Mouse (Mus musculus) macrophage (primary cell): ENCODE results near the gene Bak1. TPM values are rescaled to one million over a fixed set of nuclear protein-coding genes. Genes with fewer than 3 reads are reported as not detected.

Experiments
- H3K27ac ChIP-seq: fragments of 350-480 bp; formaldehyde crosslinking; 2 replicates; pipeline ENCODE4 v1.9.0; 2021
- H3K36me3 ChIP-seq: fragments of 350-480 bp; formaldehyde crosslinking; 2 replicates; pipeline ENCODE4 v1.9.0; 2021; ENCODE audit errors: inconsistent target
- H3K4me3 ChIP-seq: fragments of 350-480 bp; formaldehyde crosslinking; 2 replicates; pipeline ENCODE4 v1.9.0; 2021; ENCODE audit errors: inconsistent target
- H3K79me2 ChIP-seq: fragments of 350-480 bp; formaldehyde crosslinking; 2 replicates; pipeline ENCODE4 v1.9.0; 2021; ENCODE audit errors: inconsistent target
- WGBS: methylation state at CpG from one replicate; pipeline ENCODE4 v1.1.7; 2026; ENCODE audit warnings: inconsistent platforms; ENCODE audit not compliant: missing documents; 5-methylcytosine and 5-hydroxymethylcytosine counted together
- polyA plus RNA-seq: library from polyadenylated mRNA; stranded (reverse); fragments of 250-400 nt; gene quantifications from 3 replicates; pipeline ENCODE4 v1.2.4, GENCODE M21; 2018; ENCODE audit warnings: inconsistent platforms

The Bak1 gene
- polyA plus RNA-seq, 1 experiment from 2014 or later = 180 TPM

- Histone ChIP-seq H3K36me3 (peaks cover 47% of the 10 kb centered on the region), H3K27ac (no peak overlapping the region)
- 94% methylated on average over 9 of the region's 9 CpGs for WGBS
These were observed 7.1 kb downstream of the Bak1 start for GRCm38 (mm10) chr17:27021736-27022135.

GRCm38 (mm10) chr17:27021076-27021475 is 7.7 kb downstream of the Bak1 start:
- 90% methylated on average over 12 of the region's 14 CpGs for whole genome bisulfite sequencing
- peaks cover 47% of the 10 kb centered on the region for H3K36me3 ChIP-seq
- no peak overlapping the region for H3K27ac ChIP-seq
- no peak overlapping the region for H3K4me3 ChIP-seq
- H3K79me2 ChIP-seq = peaks cover 25% of the 10 kb centered on the region

More at GRCm38 (mm10) chr17:27021736-27022135, 7.1 kb downstream of the Bak1 start:
- Histone ChIP-seq H3K4me3 (no peak overlapping the region), H3K79me2 (peaks cover 31% of the 10 kb centered on the region)

GRCm38 (mm10) chr17:27018555-27019196 is 10.1 kb downstream of the Bak1 start:
- H3K79me2 ChIP-seq = peaks cover 4% of the 10 kb centered on the region
- peak overlapping the region; percentile 32; the same call in 1 of the 2 replicates for H3K27ac ChIP-seq
- peak overlapping the region; percentile 50; the same call in 1 of the 2 replicates for H3K4me3 ChIP-seq
- 53% methylated on average over 10 of the region's 12 CpGs for WGBS
- H3K36me3 ChIP-seq = peaks cover 32% of the 10 kb centered on the region

- no peaks in the 10 kb centered on the region; the same call in 1 of the 2 replicates for H3K79me2 ChIP-seq
- H3K4me3 ChIP-seq = peak overlapping the region; percentile 50
- WGBS = 10% methylated on average over 33 of the region's 34 CpGs
- peak overlapping the region; percentile 32 for H3K27ac ChIP-seq
- H3K36me3 ChIP-seq = peaks cover 27% of the 10 kb centered on the region
These were observed 11.0 kb downstream of the Bak1 start for GRCm38 (mm10) chr17:27017564-27018499.

GRCm38 (mm10) chr17:27012909-27013308 is 15.9 kb downstream of the Bak1 start:
- no peaks in the 10 kb centered on the region for H3K36me3 ChIP-seq
- no peaks in the 10 kb centered on the region for H3K79me2 ChIP-seq
- no peak overlapping the region for H3K4me3 ChIP-seq
- 37% methylated on average over 6 of the region's 6 CpGs for WGBS
- no peak overlapping the region for H3K27ac ChIP-seq

GRCm38 (mm10) chr17:27011998-27012672 is 16.7 kb downstream of the Bak1 start:
- Histone ChIP-seq H3K79me2 (no peaks in the 10 kb centered on the region), H3K27ac (no peak overlapping the region), H3K36me3 (no peaks in the 10 kb centered on the region), H3K4me3 (no peak overlapping the region)
- 19% methylated on average over 14 of the region's 14 CpGs for WGBS

GRCm38 (mm10) chr17:27011167-27011566 is 17.6 kb downstream of the Bak1 start:
- Histone ChIP-seq H3K79me2 (no peaks in the 10 kb centered on the region), H3K27ac (no peak overlapping the region), H3K4me3 (no peak overlapping the region), H3K36me3 (no peaks in the 10 kb centered on the region)
- WGBS = 92% methylated on average over 9 of the region's 10 CpGs

GRCm38 (mm10) chr17:27008277-27008676 is 20.5 kb downstream of the Bak1 start:
- H3K27ac ChIP-seq = no peak overlapping the region
- 12% methylated on average over 2 of the region's 2 CpGs for WGBS
- no peaks in the 10 kb centered on the region for H3K36me3 ChIP-seq
- H3K4me3 ChIP-seq = no peak overlapping the region
- H3K79me2 ChIP-seq = no peaks in the 10 kb centered on the region

- H3K4me3 ChIP-seq = no peak overlapping the region
- H3K79me2 ChIP-seq = no peaks in the 10 kb centered on the region
- 17% methylated on average over 11 of the region's 11 CpGs for WGBS
- peak overlapping the region; percentile 49 for H3K27ac ChIP-seq
- H3K36me3 ChIP-seq = no peaks in the 10 kb centered on the region
These were observed 23.2 kb downstream of the Bak1 start for GRCm38 (mm10) chr17:27005644-27006043.

GRCm38 (mm10) chr17:27004903-27005485 is 23.8 kb downstream of the Bak1 start:
- peak overlapping the region; percentile 49 for H3K27ac ChIP-seq
- 93% methylated on average over 19 of the region's 19 CpGs for whole genome bisulfite sequencing

GRCm38 (mm10) chr17:27004431-27004830 is 24.4 kb downstream of the Bak1 start:
- Histone ChIP-seq H3K79me2 (no peaks in the 10 kb centered on the region), H3K36me3 (no peaks in the 10 kb centered on the region), H3K4me3 (no peak overlapping the region), H3K27ac (no peak overlapping the region)
- WGBS = 86% methylated on average over 9 of the region's 9 CpGs

More at GRCm38 (mm10) chr17:27004903-27005485, 23.8 kb downstream of the Bak1 start:
- H3K4me3 ChIP-seq = no peak overlapping the region
- H3K79me2 ChIP-seq = no peaks in the 10 kb centered on the region
- no peaks in the 10 kb centered on the region for H3K36me3 ChIP-seq

- WGBS = 68% methylated on average over 6 of the region's 6 CpGs
- H3K79me2 ChIP-seq = no peaks in the 10 kb centered on the region
These were observed 26.9 kb downstream of the Bak1 start for GRCm38 (mm10) chr17:27001889-27002288.

GRCm38 (mm10) chr17:27001151-27001550 is 27.7 kb downstream of the Bak1 start:
- Histone ChIP-seq H3K4me3 (no peak overlapping the region), H3K79me2 (no peaks in the 10 kb centered on the region), H3K36me3 (no peaks in the 10 kb centered on the region), H3K27ac (no peak overlapping the region)
- WGBS = 80% methylated on average over 7 of the region's 7 CpGs

More at GRCm38 (mm10) chr17:27001889-27002288, 26.9 kb downstream of the Bak1 start:
- no peak overlapping the region for H3K4me3 ChIP-seq
- H3K27ac ChIP-seq = no peak overlapping the region
- no peaks in the 10 kb centered on the region for H3K36me3 ChIP-seq

- 21% methylated on average over 12 of the region's 12 CpGs for WGBS
- Histone ChIP-seq H3K4me3 (peak overlapping the region; percentile 14; the same call in 1 of the 2 replicates), H3K79me2 (no peaks in the 10 kb centered on the region), H3K36me3 (no peaks in the 10 kb centered on the region), H3K27ac (no peak overlapping the region)
These were observed 28.8 kb downstream of the Bak1 start for GRCm38 (mm10) chr17:26999996-27000395.
